Mouse (Mus musculus): ENCODE data around the gene Dnajb13.

Dnajb13 gene

DNA sequence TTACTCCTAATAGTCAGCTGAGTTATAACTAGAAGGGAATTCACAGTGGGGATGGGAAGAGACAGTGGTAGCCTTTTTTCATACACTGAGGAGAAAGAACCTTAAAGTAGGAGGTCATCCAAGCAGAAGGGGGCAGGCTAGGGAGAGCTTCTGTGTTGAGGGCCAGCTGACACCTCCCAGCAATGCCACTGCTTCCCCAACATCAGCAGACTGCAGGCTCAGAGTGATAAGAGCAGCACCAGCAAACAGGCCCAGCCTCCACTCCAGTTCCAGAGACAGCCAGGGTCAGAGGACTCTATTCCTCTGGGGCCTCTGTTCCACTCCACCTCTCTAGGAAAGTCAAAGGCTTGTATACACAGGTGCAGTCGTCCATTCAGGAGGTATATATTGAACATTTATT is 56.6 kb downstream of the Dnajb13 start:
- no peak for DNase-seq (ENCODE audit: low read depth, low spot score)
